Mouse (Mus musculus): ENCODE measurements around the gene Kat5.

- TF ChIP-seq CTCF (IDR thresholded peaks at IDR 0.05; ENCODE audit: low read depth), result no peak
- TF ChIP-seq EP300 (IDR thresholded peaks at IDR 0.05; ENCODE audit: low read depth), result no peak
Measured at GRCm38 (mm10) chr19:5607705-5608410, 2.2 kb downstream of the Kat5 start.
